Mouse (Mus musculus): ENCODE results near the gene Fbxw5.

The Fbxw5 gene

GRCm38 (mm10) chr2:25500071-25500575, 427 bp upstream of the Fbxw5 start:
- Histone ChIP-seq H3K4me1 (replicated peaks; ENCODE audit: low read depth, low read length) (peaks cover 68% of the 10 kb centered on the region), H3K36me3 (ENCODE audit: insufficient read depth, low read length) (peaks cover 25% of the 10 kb centered on the region), H3K9me3 (ENCODE audit: low read length) (no peaks in the 10 kb centered on the region), H3K27me3 (ENCODE audit: insufficient read depth, low read length) (no peaks in the 10 kb centered on the region), H3K4me3 (replicated peaks; ENCODE audit: low read length) (peak overlapping the region; percentile 93)
- TF ChIP-seq NANOG (IDR thresholded peaks at IDR 0.05; ENCODE audit: borderline replicate concordance, low read length) (no peak), POU5F1 (IDR thresholded peaks at IDR 0.05; ENCODE audit: borderline replicate concordance, low read length) (no peak), CTCF (conservative IDR thresholded peaks at IDR 0.05; ENCODE audit: low read length) (no peak)

- Histone ChIP-seq H3K27me3 (ENCODE audit: insufficient read depth, low read length) (no peaks in the 10 kb centered on the region), H3K4me3 (replicated peaks; ENCODE audit: low read length) (peak within 1 kb of the TSS; percentile 93), H3K36me3 (ENCODE audit: insufficient read depth, low read length) (peaks cover 31% of the 10 kb centered on the region), H3K9me3 (ENCODE audit: low read length) (no peaks in the 10 kb centered on the region), H3K4me1 (replicated peaks; ENCODE audit: low read depth, low read length) (peaks cover 68% of the 10 kb centered on the region)
- TF ChIP-seq NANOG (IDR thresholded peaks at IDR 0.05; ENCODE audit: borderline replicate concordance, low read length) (no peak), POU5F1 (IDR thresholded peaks at IDR 0.05; ENCODE audit: borderline replicate concordance, low read length) (no peak), CTCF (conservative IDR thresholded peaks at IDR 0.05; ENCODE audit: low read length) (no peak)
Observed at GRCm38 (mm10) chr2:25501593-25502486, 1.3 kb downstream of the Fbxw5 start, which contains the start of gene C8g. C8g (minus strand) TSS chr2:25501719.

- no peaks in the 10 kb centered on the region for H3K9me3 ChIP-seq (ENCODE audit: low read length)
- peaks cover 31% of the 10 kb centered on the region for H3K36me3 ChIP-seq (ENCODE audit: insufficient read depth, low read length)
- H3K4me3 ChIP-seq (replicated peaks; ENCODE audit: low read length), result peak overlapping the region; percentile 93
- H3K4me1 ChIP-seq (replicated peaks; ENCODE audit: low read depth, low read length), result peaks cover 61% of the 10 kb centered on the region
- TF ChIP-seq NANOG (IDR thresholded peaks at IDR 0.05; ENCODE audit: borderline replicate concordance, low read length), result no peak
- TF ChIP-seq POU5F1 (IDR thresholded peaks at IDR 0.05; ENCODE audit: borderline replicate concordance, low read length), result no peak
- TF ChIP-seq CTCF (conservative IDR thresholded peaks at IDR 0.05; ENCODE audit: low read length), result no peak
- no peaks in the 10 kb centered on the region for H3K27me3 ChIP-seq (ENCODE audit: insufficient read depth, low read length)
Observed at GRCm38 (mm10) chr2:25502726-25503125, 2.2 kb downstream of the Fbxw5 start.

DNA sequence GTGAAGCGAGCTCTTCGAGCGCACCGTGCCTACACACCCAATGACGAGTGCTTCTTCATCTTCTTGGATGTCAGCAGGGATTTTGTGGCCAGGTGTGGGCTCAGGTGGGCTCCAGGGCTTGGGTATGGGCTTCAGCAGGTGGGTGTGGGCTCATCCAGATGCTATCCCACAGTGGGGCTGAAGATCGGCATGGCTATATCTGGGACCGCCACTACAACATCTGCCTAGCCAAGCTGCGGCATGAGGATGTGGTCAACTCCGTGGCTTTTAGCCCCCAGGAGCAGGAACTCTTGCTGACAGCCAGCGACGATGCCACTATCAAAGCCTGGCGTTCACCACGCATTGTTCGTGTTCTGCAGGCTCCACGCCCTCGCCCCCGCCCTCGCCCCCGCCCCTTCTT, 4.0 kb downstream of the Fbxw5 start:
- H3K36me3 ChIP-seq (ENCODE audit: insufficient read depth, low read length), result peaks cover 31% of the 10 kb centered on the region
- no peak overlapping the region for H3K4me3 ChIP-seq (replicated peaks; ENCODE audit: low read length)
- no peaks in the 10 kb centered on the region for H3K9me3 ChIP-seq (ENCODE audit: low read length)
- H3K4me1 ChIP-seq (replicated peaks; ENCODE audit: low read depth, low read length), result peaks cover 44% of the 10 kb centered on the region
- no peaks in the 10 kb centered on the region for H3K27me3 ChIP-seq (ENCODE audit: insufficient read depth, low read length)
- no peak for TF ChIP-seq CTCF (conservative IDR thresholded peaks at IDR 0.05; ENCODE audit: low read length)
- no peak for TF ChIP-seq NANOG (IDR thresholded peaks at IDR 0.05; ENCODE audit: borderline replicate concordance, low read length)
- no peak for TF ChIP-seq POU5F1 (IDR thresholded peaks at IDR 0.05; ENCODE audit: borderline replicate concordance, low read length)

GRCm38 (mm10) chr2:25505000-25505399, 4.5 kb downstream of the Fbxw5 start:
- Histone ChIP-seq H3K36me3 (ENCODE audit: insufficient read depth, low read length) (peaks cover 31% of the 10 kb centered on the region), H3K9me3 (ENCODE audit: low read length) (no peaks in the 10 kb centered on the region), H3K4me3 (replicated peaks; ENCODE audit: low read length) (no peak overlapping the region), H3K4me1 (replicated peaks; ENCODE audit: low read depth, low read length) (peaks cover 39% of the 10 kb centered on the region), H3K27me3 (ENCODE audit: insufficient read depth, low read length) (no peaks in the 10 kb centered on the region)
- no peak for TF ChIP-seq CTCF (conservative IDR thresholded peaks at IDR 0.05; ENCODE audit: low read length)
- no peak for TF ChIP-seq NANOG (IDR thresholded peaks at IDR 0.05; ENCODE audit: borderline replicate concordance, low read length)
- TF ChIP-seq POU5F1 (IDR thresholded peaks at IDR 0.05; ENCODE audit: borderline replicate concordance, low read length), result no peak

DNA sequence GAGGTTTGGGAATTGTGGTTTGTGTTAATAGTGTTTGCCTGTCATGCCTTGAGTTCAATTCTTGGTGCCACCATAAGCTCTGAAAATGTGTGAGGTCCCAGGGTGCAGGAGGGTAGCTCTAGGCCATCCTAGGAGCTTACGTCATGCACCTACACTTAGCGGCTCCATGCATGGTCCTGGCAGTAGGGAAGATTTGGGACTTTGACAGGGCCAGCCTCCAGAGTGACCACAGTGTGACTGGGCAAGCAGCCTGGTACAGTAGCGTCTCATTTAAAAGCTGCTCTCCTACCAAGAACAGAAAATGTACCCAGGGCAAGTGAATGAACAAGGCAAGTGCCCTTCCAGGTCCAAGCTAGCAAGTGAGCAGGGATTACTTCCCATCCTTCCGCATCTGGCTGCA, 5.3 kb downstream of the Fbxw5 start:
- Histone ChIP-seq H3K9me3 (ENCODE audit: low read length) (no peaks in the 10 kb centered on the region), H3K4me3 (replicated peaks; ENCODE audit: low read length) (no peak overlapping the region), H3K4me1 (replicated peaks; ENCODE audit: low read depth, low read length) (peaks cover 35% of the 10 kb centered on the region), H3K36me3 (ENCODE audit: insufficient read depth, low read length) (peaks cover 31% of the 10 kb centered on the region), H3K27me3 (ENCODE audit: insufficient read depth, low read length) (no peaks in the 10 kb centered on the region)
- no peak for TF ChIP-seq NANOG (IDR thresholded peaks at IDR 0.05; ENCODE audit: borderline replicate concordance, low read length)
- no peak for TF ChIP-seq POU5F1 (IDR thresholded peaks at IDR 0.05; ENCODE audit: borderline replicate concordance, low read length)

- Histone ChIP-seq H3K4me1 (replicated peaks; ENCODE audit: low read depth, low read length) (peaks cover 25% of the 10 kb centered on the region), H3K27me3 (ENCODE audit: insufficient read depth, low read length) (no peaks in the 10 kb centered on the region), H3K4me3 (replicated peaks; ENCODE audit: low read length) (no peak overlapping the region), H3K9me3 (ENCODE audit: low read length) (no peaks in the 10 kb centered on the region), H3K36me3 (ENCODE audit: insufficient read depth, low read length) (peaks cover 31% of the 10 kb centered on the region)
- TF ChIP-seq NANOG (IDR thresholded peaks at IDR 0.05; ENCODE audit: borderline replicate concordance, low read length) (no peak), CTCF (conservative IDR thresholded peaks at IDR 0.05; ENCODE audit: low read length) (peak; percentile 19; the same call in 1 of the 2 replicates), POU5F1 (IDR thresholded peaks at IDR 0.05; ENCODE audit: borderline replicate concordance, low read length) (no peak)
Observed at GRCm38 (mm10) chr2:25506964-25507363, 6.4 kb downstream of the Fbxw5 start.

GRCm38 (mm10) chr2:25509912-25510311, 9.4 kb downstream of the Fbxw5 start:
- Histone ChIP-seq H3K27me3 (ENCODE audit: insufficient read depth, low read length) (no peaks in the 10 kb centered on the region), H3K4me3 (replicated peaks; ENCODE audit: low read length) (no peak overlapping the region), H3K9me3 (ENCODE audit: low read length) (no peaks in the 10 kb centered on the region), H3K4me1 (replicated peaks; ENCODE audit: low read depth, low read length) (peaks cover under 1% of the 10 kb centered on the region; the same call in 1 of the 2 replicates), H3K36me3 (ENCODE audit: insufficient read depth, low read length) (peaks cover 8% of the 10 kb centered on the region)
- TF ChIP-seq POU5F1 (IDR thresholded peaks at IDR 0.05; ENCODE audit: borderline replicate concordance, low read length) (no peak), NANOG (IDR thresholded peaks at IDR 0.05; ENCODE audit: borderline replicate concordance, low read length) (no peak), CTCF (conservative IDR thresholded peaks at IDR 0.05; ENCODE audit: low read length) (no peak)

All from E14TG2a.4 (cell line).